Mouse (Mus musculus): ENCODE data around the gene Zkscan5. TPM values are rescaled to one million over a fixed set of nuclear protein-coding genes. Genes with fewer than 3 reads are reported as not detected.
"Not testable (repeated sequence)": the region's sequence is repeated elsewhere in the genome, so short reads cannot be mapped to it uniquely, and the experiment has no call there.

The Zkscan5 gene
- polyA plus RNA-seq, 1 experiment from 2014 or later = 12.5 TPM

GRCm38 (mm10) chr5:145217746-145218145 lies 13.4 kb downstream of the Zkscan5 start:
- H3K4me3 ChIP-seq (replicated peaks) = no peak overlapping the region
- no peak overlapping the region for H3K9ac ChIP-seq (replicated peaks)
- WGBS = 89% methylated on average over 6 of the region's 6 CpGs
- no peak overlapping the region for H3K4me2 ChIP-seq
- ATAC-seq (ENCODE audit: low FRiP score) = no peak
- no peaks in the 10 kb centered on the region for H3K27me3 ChIP-seq (replicated peaks)
- no peak overlapping the region for H3K27ac ChIP-seq (replicated peaks)
- H3K36me3 ChIP-seq = peaks cover 65% of the 10 kb centered on the region
- H3K4me1 ChIP-seq = no peaks in the 10 kb centered on the region
- no peaks in the 10 kb centered on the region for H3K9me3 ChIP-seq (replicated peaks)

- Histone ChIP-seq H3K9me3 (replicated peaks) (no peaks in the 10 kb centered on the region), H3K4me3 (replicated peaks) (no peak overlapping the region), H3K9ac (replicated peaks) (no peak overlapping the region), H3K4me1 (no peaks in the 10 kb centered on the region), H3K36me3 (peaks cover 65% of the 10 kb centered on the region), H3K27ac (replicated peaks) (no peak overlapping the region), H3K4me2 (no peak overlapping the region), H3K27me3 (replicated peaks) (no peaks in the 10 kb centered on the region)
- 96% methylated on average over 21 of the region's 21 CpGs for WGBS
- no peak for ATAC-seq (ENCODE audit: low FRiP score)
Measured at GRCm38 (mm10) chr5:145218206-145218605, 13.8 kb downstream of the Zkscan5 start.

- Histone ChIP-seq H3K9me3 (replicated peaks) (no peaks in the 10 kb centered on the region), H3K4me2 (no peak overlapping the region), H3K36me3 (peaks cover 63% of the 10 kb centered on the region), H3K9ac (replicated peaks) (no peak overlapping the region), H3K4me3 (replicated peaks) (no peak overlapping the region), H3K4me1 (no peaks in the 10 kb centered on the region), H3K27ac (replicated peaks) (no peak overlapping the region), H3K27me3 (replicated peaks) (no peaks in the 10 kb centered on the region)
- WGBS = 95% methylated on average over 20 of the region's 20 CpGs
- ATAC-seq (ENCODE audit: low FRiP score) = no peak
Measured at GRCm38 (mm10) chr5:145218671-145219070, 14.3 kb downstream of the Zkscan5 start.

GRCm38 (mm10) chr5:145219981-145220380 lies 15.6 kb downstream of the Zkscan5 start:
- ATAC-seq (ENCODE audit: low FRiP score) = no peak
- no peak overlapping the region for H3K4me2 ChIP-seq
- H3K36me3 ChIP-seq = peaks cover 53% of the 10 kb centered on the region
- H3K4me1 ChIP-seq = no peaks in the 10 kb centered on the region
- no peak overlapping the region for H3K9ac ChIP-seq (replicated peaks)
- 96% methylated on average over 8 of the region's 8 CpGs for WGBS
- H3K9me3 ChIP-seq (replicated peaks) = no peaks in the 10 kb centered on the region
- no peaks in the 10 kb centered on the region for H3K27me3 ChIP-seq (replicated peaks)
- no peak overlapping the region for H3K4me3 ChIP-seq (replicated peaks)
- H3K27ac ChIP-seq (replicated peaks) = no peak overlapping the region

GRCm38 (mm10) chr5:145222840-145223239 lies 18.5 kb downstream of the Zkscan5 start:
- Histone ChIP-seq H3K27me3 (replicated peaks) (no peaks in the 10 kb centered on the region), H3K9me3 (replicated peaks) (no peaks in the 10 kb centered on the region), H3K36me3 (peaks cover 50% of the 10 kb centered on the region), H3K4me2 (no peak overlapping the region), H3K4me3 (replicated peaks) (no peak overlapping the region), H3K9ac (replicated peaks) (no peak overlapping the region), H3K4me1 (no peaks in the 10 kb centered on the region), H3K27ac (replicated peaks) (no peak overlapping the region)
- ATAC-seq (ENCODE audit: low FRiP score) = no peak
- 83% methylated on average over 5 of the region's 5 CpGs for WGBS

- no peak overlapping the region for H3K4me2 ChIP-seq
- H3K9me3 ChIP-seq (replicated peaks) = no peaks in the 10 kb centered on the region
- no peak overlapping the region for H3K4me3 ChIP-seq (replicated peaks)
- peaks cover 45% of the 10 kb centered on the region for H3K36me3 ChIP-seq
- no peak for ATAC-seq (ENCODE audit: low FRiP score)
- H3K27me3 ChIP-seq (replicated peaks) = no peaks in the 10 kb centered on the region
- WGBS = 84% methylated on average over 12 of the region's 12 CpGs
- H3K4me1 ChIP-seq = no peaks in the 10 kb centered on the region
- H3K9ac ChIP-seq (replicated peaks) = no peak overlapping the region
- H3K27ac ChIP-seq (replicated peaks) = no peak overlapping the region
Measured at GRCm38 (mm10) chr5:145223395-145223794, 19.0 kb downstream of the Zkscan5 start.

GRCm38 (mm10) chr5:145226453-145226852 lies 22.1 kb downstream of the Zkscan5 start:
- Histone ChIP-seq H3K4me2 (no peak overlapping the region), H3K27ac (replicated peaks) (no peak overlapping the region), H3K27me3 (replicated peaks) (no peaks in the 10 kb centered on the region), H3K9me3 (replicated peaks) (no peaks in the 10 kb centered on the region), H3K36me3 (peaks cover 19% of the 10 kb centered on the region), H3K9ac (replicated peaks) (no peak overlapping the region), H3K4me3 (replicated peaks) (no peak overlapping the region), H3K4me1 (peaks cover 8% of the 10 kb centered on the region)
- 65% methylated on average over 2 of the region's 2 CpGs for WGBS
- ATAC-seq (ENCODE audit: low FRiP score) = no peak

- H3K27me3 ChIP-seq (replicated peaks); H3K9ac ChIP-seq (replicated peaks); ATAC-seq (ENCODE audit: low FRiP score); H3K9me3 ChIP-seq (replicated peaks); H3K27ac ChIP-seq (replicated peaks); H3K4me3 ChIP-seq (replicated peaks); H3K36me3 ChIP-seq; H3K4me2 ChIP-seq: not testable (repeated sequence)
- peaks cover 24% of the 10 kb centered on the region for H3K4me1 ChIP-seq
- 84% methylated on average over 6 of the region's 6 CpGs for WGBS
Measured at GRCm38 (mm10) chr5:145229283-145229682, 24.9 kb downstream of the Zkscan5 start.

- peak overlapping the region; percentile 94; the same call in 1 of the 2 replicates for H3K27ac ChIP-seq (replicated peaks)
- WGBS = 82% methylated on average over 4 of the region's 4 CpGs
- peaks cover 24% of the 10 kb centered on the region for H3K4me1 ChIP-seq
- H3K9me3 ChIP-seq (replicated peaks) = no peaks in the 10 kb centered on the region
- no peak for ATAC-seq (ENCODE audit: low FRiP score)
- H3K9ac ChIP-seq (replicated peaks) = no peak overlapping the region; the same call in 1 of the 2 replicates
- H3K36me3 ChIP-seq = peaks cover 20% of the 10 kb centered on the region
- H3K4me3 ChIP-seq (replicated peaks) = peak overlapping the region; percentile 75
- H3K4me2 ChIP-seq = peak overlapping the region; percentile 81
- no peaks in the 10 kb centered on the region for H3K27me3 ChIP-seq (replicated peaks)
Measured at GRCm38 (mm10) chr5:145230641-145231040, 26.3 kb downstream of the Zkscan5 start.

GRCm38 (mm10) chr5:145231367-145231871 lies 27.1 kb downstream of the Zkscan5 start, which contains the start of gene Zfp655:
Gene Zfp655, plus strand, starts transcription at chr5:145231715.
- H3K4me1 ChIP-seq = peaks cover 24% of the 10 kb centered on the region
- peak within 1 kb of the TSS; percentile 75 for H3K4me3 ChIP-seq (replicated peaks)
- H3K4me2 ChIP-seq = peak within 1 kb of the TSS; percentile 81
- H3K27me3 ChIP-seq (replicated peaks) = no peaks in the 10 kb centered on the region
- H3K9me3 ChIP-seq (replicated peaks) = no peaks in the 10 kb centered on the region
- peak within 1 kb of the TSS; percentile 94 for H3K27ac ChIP-seq (replicated peaks)
- peaks cover 25% of the 10 kb centered on the region for H3K36me3 ChIP-seq
- WGBS = under 1% methylated on average over 42 of the region's 42 CpGs
- ATAC-seq (ENCODE audit: low FRiP score) = peak; percentile 97
- peak within 1 kb of the TSS; percentile 96 for H3K9ac ChIP-seq (replicated peaks)

- ATAC-seq (ENCODE audit: low FRiP score) = peak; percentile 51; the same call in 1 of the 2 replicates
- 0% methylated on average over 37 of the region's 49 CpGs for WGBS
Measured at GRCm38 (mm10) chr5:145231893-145232411, 27.6 kb downstream of the Zkscan5 start.

GRCm38 (mm10) chr5:145234636-145235035 lies 30.3 kb downstream of the Zkscan5 start:
- no peaks in the 10 kb centered on the region for H3K9me3 ChIP-seq (replicated peaks)
- no peak for ATAC-seq (ENCODE audit: low FRiP score)
- H3K27ac ChIP-seq (replicated peaks) = no peak overlapping the region
- peaks cover 45% of the 10 kb centered on the region for H3K36me3 ChIP-seq
- no peak overlapping the region for H3K9ac ChIP-seq (replicated peaks)
- H3K4me1 ChIP-seq = peaks cover 24% of the 10 kb centered on the region
- no peak overlapping the region for H3K4me2 ChIP-seq
- no peaks in the 10 kb centered on the region for H3K27me3 ChIP-seq (replicated peaks)
- no peak overlapping the region for H3K4me3 ChIP-seq (replicated peaks)

More at GRCm38 (mm10) chr5:145231893-145232411, 27.6 kb downstream of the Zkscan5 start:
- Histone ChIP-seq H3K4me1 (peaks cover 24% of the 10 kb centered on the region), H3K27me3 (replicated peaks) (no peaks in the 10 kb centered on the region), H3K9ac (replicated peaks) (peak overlapping the region; percentile 96), H3K9me3 (replicated peaks) (no peaks in the 10 kb centered on the region), H3K4me3 (replicated peaks) (peak overlapping the region; percentile 75), H3K36me3 (peaks cover 28% of the 10 kb centered on the region), H3K27ac (replicated peaks) (peak overlapping the region; percentile 94), H3K4me2 (peak overlapping the region; percentile 81)
